Mouse (Mus musculus) neural tube, embryonic 11.5 days (tissue): ENCODE data around the gene Rxfp3. TPM values are rescaled to one million over a fixed set of nuclear protein-coding genes. Genes with fewer than 3 reads are reported as not detected.
A peak's percentile ranks its signal among the peaks of the same experiment; 100 is the strongest.

Source experiments
- ATAC-seq: fragments of 200-750 bp; cut with Nextera tagmentation; 2 replicates; pipeline ENCODE4 v1.8.0; 2017; ENCODE audit warnings: moderate number of reproducible peaks, mild to moderate bottlenecking, moderate TSS enrichment, moderate library complexity; ENCODE audit not compliant: insufficient read depth, low FRiP score, low TSS enrichment
- DNase-seq: peaks from one replicate; pipeline ENCODE4 v3.0.0-alpha.2; 2015; ENCODE audit warnings: low spot score
- H3K27ac ChIP-seq: fragments of 300-500 bp; sonication (generic); 2 replicates; pipeline ENCODE4 v1.5.1; 2014; ENCODE audit warnings: low read depth, mild to moderate bottlenecking, low read length
- H3K27me3 ChIP-seq: fragments of 300-500 bp; sonication (generic); 2 replicates; pipeline ENCODE4 v1.6.1; 2014; ENCODE audit warnings: mild to moderate bottlenecking, low read length, mixed read lengths; ENCODE audit not compliant: control insufficient read depth, insufficient read depth
- H3K36me3 ChIP-seq: fragments of 300-500 bp; sonication (generic); 2 replicates; pipeline ENCODE4 v1.6.1; 2014; ENCODE audit warnings: mild to moderate bottlenecking, low read length, moderate library complexity, mixed read lengths; ENCODE audit not compliant: control insufficient read depth, insufficient read depth
- H3K4me1 ChIP-seq: fragments of 300-500 bp; sonication (generic); 2 replicates; pipeline ENCODE4 v1.6.1; 2014; ENCODE audit warnings: low read length, mixed read lengths; ENCODE audit not compliant: control insufficient read depth, insufficient read depth
- H3K4me2 ChIP-seq: fragments of 300-500 bp; sonication (generic); 2 replicates; pipeline ENCODE4 v1.6.1; 2014; ENCODE audit warnings: low read depth, mild to moderate bottlenecking, moderate library complexity
- H3K4me3 ChIP-seq: fragments of 300-500 bp; sonication (generic); 2 replicates; pipeline ENCODE4 v1.5.1; 2014; ENCODE audit warnings: low read depth, low read length
- H3K9ac ChIP-seq: fragments of 300-500 bp; sonication (generic); 2 replicates; pipeline ENCODE4 v1.6.1; 2014; ENCODE audit warnings: mild to moderate bottlenecking, low read length
- H3K9me3 ChIP-seq: fragments of 300-500 bp; sonication (generic); 2 replicates; pipeline ENCODE4 v1.6.1; 2016; ENCODE audit warnings: low read length; ENCODE audit not compliant: control insufficient read depth
- WGBS: fragments of 180-500 bp; shearing (Covaris S2); extraction: QIAGEN DNeasy Blood & Tissue Kit; methylation state at CpG from one replicate; pipeline ENCODE4 v1.1.7; 2014; 5-methylcytosine and 5-hydroxymethylcytosine counted together
- polyA plus RNA-seq: library from polyadenylated mRNA; unstranded; fragments of >200 nt; fragmentation: Nextera tagmentation; extraction: Ambion mirVana; gene quantifications from 2 replicates; pipeline ENCODE4 v1.2.1, GENCODE M21; 2014

Rxfp3 gene
- polyA plus RNA-seq = 1.7 and 2.0 TPM in 2 replicates

- no peaks in the 10 kb centered on the region for H3K36me3 ChIP-seq
- peaks cover 17% of the 10 kb centered on the region for H3K4me1 ChIP-seq
- peak; percentile 16 for DNase-seq
- H3K9me3 ChIP-seq = no peaks in the 10 kb centered on the region
- peak within 1 kb of the TSS; percentile 22; the same call in 1 of the 2 replicates for H3K9ac ChIP-seq
- H3K27me3 ChIP-seq = peaks cover 38% of the 10 kb centered on the region
- peak within 1 kb of the TSS; percentile 59 for H3K4me2 ChIP-seq
- no peak within 1 kb of the TSS for H3K27ac ChIP-seq
- no peak for ATAC-seq
- WGBS = 4% methylated on average over 16 of the region's 16 CpGs
- H3K4me3 ChIP-seq = peak within 1 kb of the TSS; percentile 35
These were observed at the start of gene Rxfp3 for GRCm38 (mm10) chr15:11037711-11038110. Rxfp3 (minus strand) TSS chr15:11037991.

- Histone ChIP-seq H3K36me3 (no peaks in the 10 kb centered on the region), H3K4me1 (peaks cover 11% of the 10 kb centered on the region), H3K9me3 (no peaks in the 10 kb centered on the region), H3K4me3 (no peak overlapping the region), H3K27me3 (no peaks in the 10 kb centered on the region), H3K27ac (no peak overlapping the region), H3K4me2 (no peak overlapping the region), H3K9ac (no peak overlapping the region)
- DNase-seq (no peak), ATAC-seq (no peak)
- 0% methylated on average over 1 of the region's 1 CpGs for WGBS
These were observed 47.2 kb upstream of the Rxfp3 start for GRCm38 (mm10) chr15:11084993-11085365.

- 36% methylated on average over 9 of the region's 9 CpGs for WGBS
- no peak overlapping the region for H3K4me3 ChIP-seq
- no peak for ATAC-seq
- peaks cover 11% of the 10 kb centered on the region for H3K4me1 ChIP-seq
- no peak overlapping the region for H3K9ac ChIP-seq
- H3K27ac ChIP-seq = 0 out of 2 replicates have a peak overlapping the region, but pooled peaks have one; percentile 42
- H3K36me3 ChIP-seq = no peaks in the 10 kb centered on the region
- no peaks in the 10 kb centered on the region for H3K27me3 ChIP-seq
- no peak for DNase-seq
- no peak overlapping the region for H3K4me2 ChIP-seq
- H3K9me3 ChIP-seq = no peaks in the 10 kb centered on the region
These were observed 46.6 kb upstream of the Rxfp3 start for GRCm38 (mm10) chr15:11084241-11084992.

- H3K27me3 ChIP-seq = no peaks in the 10 kb centered on the region
These were observed 45.9 kb upstream of the Rxfp3 start for GRCm38 (mm10) chr15:11083678-11084077.

GRCm38 (mm10) chr15:11082961-11083569 lies 45.3 kb upstream of the Rxfp3 start:
- no peaks in the 10 kb centered on the region for H3K9me3 ChIP-seq
- no peaks in the 10 kb centered on the region for H3K36me3 ChIP-seq
- peaks cover 11% of the 10 kb centered on the region for H3K4me1 ChIP-seq
- H3K27ac ChIP-seq = no peak overlapping the region
- WGBS = 28% methylated on average over 8 of the region's 8 CpGs
- H3K9ac ChIP-seq = no peak overlapping the region
- ATAC-seq = peak; percentile 99
- H3K27me3 ChIP-seq = no peaks in the 10 kb centered on the region
- H3K4me2 ChIP-seq = no peak overlapping the region
- peak; percentile 68 for DNase-seq
- no peak overlapping the region for H3K4me3 ChIP-seq

More at GRCm38 (mm10) chr15:11083678-11084077, 45.9 kb upstream of the Rxfp3 start:
- H3K4me3 ChIP-seq = no peak overlapping the region
- WGBS = 89% methylated on average over 3 of the region's 3 CpGs
- ATAC-seq = no peak
- peaks cover 11% of the 10 kb centered on the region for H3K4me1 ChIP-seq
- H3K36me3 ChIP-seq = no peaks in the 10 kb centered on the region
- DNase-seq = no peak
- no peak overlapping the region for H3K4me2 ChIP-seq
- no peak overlapping the region for H3K9ac ChIP-seq
- H3K27ac ChIP-seq = no peak overlapping the region
- no peaks in the 10 kb centered on the region for H3K9me3 ChIP-seq

DNA sequence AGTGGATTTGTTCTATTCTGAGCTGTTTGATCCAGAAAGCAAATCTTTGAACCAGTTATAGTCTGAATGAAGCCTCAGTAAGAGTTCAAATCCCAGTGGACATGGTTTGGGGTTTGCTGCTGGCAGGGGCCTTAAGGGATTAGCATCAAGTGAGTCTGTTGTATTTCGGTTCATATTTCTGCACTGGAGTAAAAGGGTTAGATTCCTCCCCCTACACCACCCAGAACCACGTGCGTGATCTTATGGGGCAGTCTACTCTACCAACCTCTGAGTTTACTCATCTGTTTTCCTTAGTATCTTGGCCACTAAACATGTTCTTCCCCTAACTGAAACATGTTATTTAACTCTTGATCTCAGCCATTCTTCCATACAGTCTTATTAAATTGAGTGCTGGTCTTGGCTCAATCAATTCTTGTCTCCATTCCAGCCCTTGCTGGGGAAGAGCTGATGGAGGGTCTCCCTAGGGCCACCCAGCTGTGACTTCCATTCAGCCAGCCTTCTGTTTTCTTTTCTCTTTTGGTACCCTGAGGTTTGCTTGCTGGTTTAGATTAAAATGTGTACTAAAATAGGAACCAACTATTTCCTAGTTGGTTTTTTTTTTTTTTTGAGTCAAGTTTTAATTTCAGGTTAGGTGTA lies 38.1 kb upstream of the Rxfp3 start:
- Histone ChIP-seq H3K4me2 (no peak overlapping the region), H3K4me3 (no peak overlapping the region), H3K36me3 (no peaks in the 10 kb centered on the region), H3K4me1 (no peaks in the 10 kb centered on the region), H3K27ac (no peak overlapping the region), H3K9ac (no peak overlapping the region), H3K9me3 (no peaks in the 10 kb centered on the region), H3K27me3 (no peaks in the 10 kb centered on the region)
- ATAC-seq (no peak), DNase-seq (no peak)
- 82% methylated on average over 3 of the region's 3 CpGs for WGBS

GRCm38 (mm10) chr15:11067891-11068290 lies 30.1 kb upstream of the Rxfp3 start:
- Histone ChIP-seq H3K4me2 (no peak overlapping the region), H3K9ac (no peak overlapping the region), H3K4me3 (no peak overlapping the region), H3K36me3 (no peaks in the 10 kb centered on the region), H3K9me3 (no peaks in the 10 kb centered on the region), H3K27me3 (no peaks in the 10 kb centered on the region), H3K27ac (no peak overlapping the region), H3K4me1 (peaks cover 16% of the 10 kb centered on the region)
- ATAC-seq (no peak), DNase-seq (no peak)
- 91% methylated on average over 7 of the region's 7 CpGs for WGBS

- H3K9me3 ChIP-seq = no peaks in the 10 kb centered on the region
- peak; percentile 20 for DNase-seq
- H3K27me3 ChIP-seq = no peaks in the 10 kb centered on the region
- H3K36me3 ChIP-seq = no peaks in the 10 kb centered on the region
- H3K9ac ChIP-seq = no peak overlapping the region
- H3K27ac ChIP-seq = no peak overlapping the region
- peaks cover 16% of the 10 kb centered on the region for H3K4me1 ChIP-seq
- peak overlapping the region; percentile 20; the same call in 1 of the 2 replicates for H3K4me3 ChIP-seq
- 12% methylated on average over 5 of the region's 5 CpGs for WGBS
- H3K4me2 ChIP-seq = peak overlapping the region; percentile 48
- ATAC-seq = no peak
These were observed 28.5 kb upstream of the Rxfp3 start for GRCm38 (mm10) chr15:11066299-11066698.
